Mouse (Mus musculus): ENCODE measurements around the gene Dad1. TPM values are rescaled to one million over a fixed set of nuclear protein-coding genes. Genes with fewer than 3 reads are reported as not detected.

The Dad1 gene
- total RNA-seq, 2 experiments from 2014 or later = 86.7 to 154 TPM

Other genes starting within 250 kb of the Dad1 start
- 11.0 and 13.9 TPM in 2 replicates for gene Abhd4, start 84 bp upstream of the Dad1 start, total RNA-seq (2015)
- 10.0 and 16.5 TPM in 2 replicates for gene Abhd4, start 84 bp upstream of the Dad1 start, total RNA-seq (2017)
- not detected in 2 replicates for gene Olfr49, start 30.8 kb upstream of the Dad1 start, total RNA-seq (2015)
- 0.11 TPM in 1 of 2 replicates, not detected in the other for gene Olfr49, start 30.8 kb upstream of the Dad1 start, total RNA-seq (2017)
- gene Oxa1l, start 106.7 kb upstream of the Dad1 start, total RNA-seq (2015) = 43.0 and 47.8 TPM in 2 replicates
- gene Oxa1l, start 106.7 kb upstream of the Dad1 start, total RNA-seq (2017) = 31.5 and 32.2 TPM in 2 replicates
- 13.1 and 19.3 TPM in 2 replicates for gene Slc7a7, start 163.7 kb upstream of the Dad1 start, total RNA-seq (2015)
- 15.9 and 16.7 TPM in 2 replicates for gene Slc7a7, start 163.7 kb upstream of the Dad1 start, total RNA-seq (2017)
- gene Mrpl52, start 172.8 kb upstream of the Dad1 start, total RNA-seq (2015) = 129 and 145 TPM in 2 replicates
- 71.4 and 81.6 TPM in 2 replicates for gene Mrpl52, start 172.8 kb upstream of the Dad1 start, total RNA-seq (2017)
- 0.66 and 1.1 TPM in 2 replicates for gene Mmp14, start 177.5 kb upstream of the Dad1 start, total RNA-seq (2015)
- 0.61 TPM in 1 of 2 replicates, not detected in the other for gene Mmp14, start 177.5 kb upstream of the Dad1 start, total RNA-seq (2017)
- 29.9 and 31.2 TPM in 2 replicates for gene Lrp10, start 210.0 kb upstream of the Dad1 start, total RNA-seq (2015)
- 46.9 and 51.7 TPM in 2 replicates for gene Lrp10, start 210.0 kb upstream of the Dad1 start, total RNA-seq (2017)
- not detected in 2 replicates for gene Rem2, start 222.0 kb upstream of the Dad1 start, total RNA-seq (2015)
- not detected in 2 replicates for gene Rem2, start 222.0 kb upstream of the Dad1 start, total RNA-seq (2017)

Measured in megakaryocyte, adult 5-6 weeks (primary cell).